Mouse (Mus musculus) kidney, postnatal 4 days (tissue): ENCODE data around the gene Sucla2.
"Not testable (repeated sequence)": the region's sequence is repeated elsewhere in the genome, so short reads cannot be mapped to it uniquely, and the experiment has no call there.

Experiments used
- DNase-seq, 2 experiments: peaks; one replicate each; pipeline ENCODE4 v3.0.0; 2021; ENCODE audit warnings: mixed read lengths in 2 of 2

Gene Sucla2

DNA sequence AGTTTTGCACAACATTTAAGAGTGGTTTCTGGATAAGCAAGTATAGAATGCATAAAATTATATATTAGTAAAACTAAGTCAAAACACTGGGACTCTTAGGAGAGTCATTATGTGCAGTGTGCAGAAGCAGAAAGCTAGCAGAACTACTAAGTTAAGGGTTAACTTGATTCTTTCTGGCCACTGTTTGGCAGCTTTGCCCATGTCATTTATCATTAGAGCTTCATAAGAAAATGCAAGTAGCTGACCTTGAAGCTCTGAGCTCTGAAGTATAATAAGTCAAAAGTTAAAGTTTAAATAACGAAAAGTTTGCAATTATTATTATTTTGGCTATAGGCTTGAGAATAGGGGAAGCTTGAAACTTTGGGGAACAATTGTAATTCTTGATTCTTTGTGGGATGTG lies 89.8 kb downstream of the Sucla2 start:
- not testable (repeated sequence) for DNase-seq

GRCm38 (mm10) chr14:73620880-73621279 lies 95.8 kb downstream of the Sucla2 start:
- no peak for DNase-seq

GRCm38 (mm10) chr14:73622988-73623387 lies 97.9 kb downstream of the Sucla2 start:
- no peak for DNase-seq

- DNase-seq, result no peak
Observed at GRCm38 (mm10) chr14:73625469-73625868, 100.3 kb downstream of the Sucla2 start.

GRCm38 (mm10) chr14:73631511-73631910 lies 106.4 kb downstream of the Sucla2 start:
- DNase-seq, result no peak

DNA sequence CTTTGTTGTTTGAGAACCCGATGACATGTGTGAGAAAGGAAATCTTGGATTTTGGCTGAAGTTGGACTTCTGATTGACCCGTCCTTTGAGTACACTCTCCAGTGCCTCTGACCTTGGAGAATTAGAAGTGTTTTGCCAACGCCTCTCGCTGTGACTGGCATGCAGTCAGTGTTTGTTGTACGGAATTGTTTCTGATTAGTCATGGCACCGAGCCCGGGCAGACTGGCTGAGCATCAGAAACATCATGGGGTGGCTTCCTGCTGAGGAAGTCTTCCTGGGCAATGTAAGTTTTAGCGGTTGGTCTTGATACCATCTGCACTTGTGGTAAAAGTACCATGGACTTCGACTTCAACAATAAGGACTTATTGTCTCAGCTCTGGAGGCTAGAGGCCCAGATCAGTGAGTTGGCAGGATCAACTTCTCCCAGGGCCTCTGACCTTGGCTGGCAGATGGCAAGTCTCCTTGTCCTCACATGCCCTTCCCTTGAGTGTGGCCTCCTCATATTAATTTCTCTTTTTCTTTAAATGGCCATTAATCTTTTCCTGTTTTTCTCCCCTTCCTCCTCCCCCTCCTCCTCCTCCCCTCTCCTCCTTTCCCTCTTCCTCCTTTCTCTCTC lies 107.6 kb downstream of the Sucla2 start:
- no peak for DNase-seq

DNA sequence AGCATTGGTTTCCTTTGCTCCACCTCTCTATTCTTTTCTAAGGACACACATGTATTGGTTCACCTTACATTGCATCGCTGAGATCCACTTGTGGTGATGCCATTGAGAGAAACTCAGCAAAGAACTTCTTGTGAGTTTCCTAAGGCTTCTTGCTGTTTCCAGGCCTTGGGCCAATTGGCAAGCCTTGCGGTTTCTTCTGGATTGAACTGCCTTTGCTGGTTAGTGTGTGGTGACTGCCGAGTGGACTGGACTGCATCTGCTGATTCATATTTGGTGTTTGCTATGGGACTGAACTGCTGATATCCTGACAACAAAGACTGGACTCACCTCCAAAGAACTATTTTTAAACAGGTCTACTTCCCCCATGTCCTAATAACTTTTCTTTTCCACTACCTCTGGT lies 109.2 kb downstream of the Sucla2 start:
- no peak for DNase-seq

GRCm38 (mm10) chr14:73637460-73637859 lies 112.3 kb downstream of the Sucla2 start:
- DNase-seq, result peak in 1 of 2 experiments; percentile 14
